Mouse (Mus musculus) bone marrow, adult 2 months (tissue): ENCODE results near the gene Pglyrp4.

ENCODE experiments used
- CTCF ChIP-seq: fragments of 200-500 bp; IDR thresholded peaks from 2 replicates; pipeline ENCODE4 v1.5.1; 2011; ENCODE audit warnings: low read length, control low read depth; ENCODE audit not compliant: control insufficient read depth, insufficient read depth
- POLR2A ChIP-seq: fragments of 200-500 bp; IDR thresholded peaks from 2 replicates; pipeline ENCODE4 v1.6.1; 2011; ENCODE audit warnings: low read depth, mild to moderate bottlenecking, control low read depth, low read length, borderline replicate concordance; ENCODE audit not compliant: control insufficient read depth

- peak; percentile 99 for TF ChIP-seq CTCF
- no peak for TF ChIP-seq POLR2A
Observed at GRCm38 (mm10) chr3:90709591-90710460, 16.9 kb upstream of the Pglyrp4 start.
